32 mouse cellular contexts compared by ENCODE assay signal in genomic region chr5:39138375-39138774, GRCm38 (mm10).
"Had no signal": no experiment of that assay in that cellular context is flagged by ENCODE, and none has a peak within 500 bp of the region (broad histone marks: within the 10 kb centered on the region; RNA-seq: fewer than 3 reads in every experiment).

No protein-coding gene starts in this region.

- DNase-seq: left cerebral cortex, postnatal 4 days; liver; liver, embryonic 13.5 days; liver, postnatal 0 days; lung, adult 18-20 months; lung, adult 2 months; lung, embryonic 14.5 days; lung, postnatal 10 days; lung, postnatal 14 days; lung, postnatal 36 days; lung, postnatal 4 days; midbrain, embryonic 14.5 days had no signal

- H3K9me3 ChIP-seq: limb, embryonic 10.5 days; limb, embryonic 12.5 days; limb, embryonic 13.5 days; limb, embryonic 15.5 days; liver, embryonic 12.5 days; liver, embryonic 13.5 days; liver, embryonic 15.5 days; lung, embryonic 15.5 days; megakaryocyte, embryonic 14.5 days; midbrain, embryonic 10.5 days; midbrain, embryonic 12.5 days; midbrain, embryonic 13.5 days; midbrain, embryonic 15.5 days had no signal

- H3K27ac ChIP-seq: left cerebral cortex, adult 2 months; limb, embryonic 10.5 days; limb, embryonic 12.5 days; limb, embryonic 13.5 days; limb, embryonic 15.5 days; liver, embryonic 12.5 days; liver, embryonic 13.5 days; liver, embryonic 14.5 days; liver, embryonic 15.5 days; lung, embryonic 15.5 days; macrophage; midbrain, embryonic 10.5 days; midbrain, embryonic 12.5 days; midbrain, embryonic 13.5 days; midbrain, embryonic 15.5 days had no signal

- H3K27me3 ChIP-seq: limb, embryonic 12.5 days; limb, embryonic 13.5 days; limb, embryonic 15.5 days; liver, embryonic 12.5 days; liver, embryonic 13.5 days; liver, embryonic 15.5 days; lung, embryonic 15.5 days; midbrain, embryonic 12.5 days; midbrain, embryonic 13.5 days; midbrain, embryonic 15.5 days had no signal

- H3K4me1 ChIP-seq: limb, embryonic 10.5 days; limb, embryonic 12.5 days; limb, embryonic 13.5 days; limb, embryonic 15.5 days; liver, embryonic 12.5 days; liver, embryonic 13.5 days; liver, embryonic 15.5 days; lung, embryonic 15.5 days; megakaryocyte, embryonic 14.5 days; midbrain, embryonic 10.5 days; midbrain, embryonic 12.5 days; midbrain, embryonic 13.5 days; midbrain, embryonic 15.5 days had no signal

- ATAC-seq: liver, embryonic 12.5 days; liver, postnatal 0 days; lung, postnatal 0 days; midbrain, embryonic 13.5 days; midbrain, embryonic 15.5 days; midbrain, embryonic 16.5 days had no signal

- H3K4me3 ChIP-seq: left cerebral cortex, adult 2 months; limb, embryonic 10.5 days; limb, embryonic 12.5 days; limb, embryonic 13.5 days; limb, embryonic 15.5 days; liver, embryonic 12.5 days; liver, embryonic 13.5 days; liver, embryonic 15.5 days; lung, embryonic 15.5 days; megakaryocyte, embryonic 14.5 days; midbrain, embryonic 10.5 days; midbrain, embryonic 12.5 days; midbrain, embryonic 13.5 days; midbrain, embryonic 15.5 days; myocyte had no signal

- H3K9ac ChIP-seq: limb, embryonic 12.5 days; limb, embryonic 13.5 days; limb, embryonic 15.5 days; liver, embryonic 12.5 days; liver, embryonic 13.5 days; liver, embryonic 14.5 days; liver, embryonic 15.5 days; liver, postnatal 0 days; lung, embryonic 14.5 days; lung, embryonic 15.5 days; midbrain, embryonic 12.5 days; midbrain, embryonic 13.5 days; midbrain, embryonic 15.5 days had no signal

- H3K4me2 ChIP-seq: limb, embryonic 12.5 days; limb, embryonic 13.5 days; limb, embryonic 15.5 days; liver, embryonic 11.5 days; liver, embryonic 12.5 days; liver, embryonic 13.5 days; liver, embryonic 15.5 days; lung, embryonic 14.5 days; lung, embryonic 15.5 days; midbrain, embryonic 11.5 days; midbrain, embryonic 12.5 days; midbrain, embryonic 13.5 days; midbrain, embryonic 15.5 days had no signal

- H3K36me3 ChIP-seq: limb, embryonic 10.5 days; limb, embryonic 12.5 days; limb, embryonic 13.5 days; limb, embryonic 15.5 days; liver, embryonic 12.5 days; liver, embryonic 13.5 days; liver, embryonic 15.5 days; lung, embryonic 15.5 days; midbrain, embryonic 10.5 days; midbrain, embryonic 12.5 days; midbrain, embryonic 13.5 days; midbrain, embryonic 15.5 days had no signal
